Comparison of ENCODE assay signal across 11 mouse cellular contexts in the genomic region with DNA sequence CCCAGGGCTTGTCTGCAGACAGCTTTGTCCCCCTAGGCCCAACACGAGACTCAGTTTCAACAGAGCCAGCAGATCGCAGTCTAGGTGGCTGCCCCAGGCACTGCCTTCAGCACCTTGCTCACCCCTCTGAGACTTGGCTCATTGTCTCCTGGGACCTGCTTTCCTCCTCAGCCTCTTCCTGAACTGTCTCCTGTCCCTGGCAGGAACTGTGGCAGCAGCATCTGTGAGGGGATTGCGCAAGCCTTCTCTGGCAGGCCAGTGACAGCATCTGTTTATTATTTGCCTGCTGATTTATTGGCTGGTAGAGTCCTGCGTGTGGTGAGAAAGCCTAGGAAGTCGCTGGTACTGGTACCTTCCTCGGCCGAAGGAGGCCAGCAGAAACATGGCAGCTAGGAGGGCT.
A peak's percentile ranks its signal among the peaks of the same experiment; 100 is the strongest.
DNase-seq lines count a peak whose midpoint lies in the region.
"Had no signal": no experiment of that assay in that cellular context is flagged by ENCODE, and none has a peak within 500 bp of the region (broad histone marks: within the 10 kb centered on the region; RNA-seq: fewer than 3 reads in every experiment).

No protein-coding gene starts in this region.

- DNase-seq in layer of hippocampus, adult 9-11 months = peak; percentile 22
- no peak for DNase-seq in layer of hippocampus, adult 8-10 months (ENCODE audit: low spot score in 2 of 2)
- DNase-seq in MN1 (ENCODE audit: low spot score) = peak; percentile 37
- peak; percentile 35 for DNase-seq in adrenal gland, postnatal 10 days
- peak; percentile 64 for DNase-seq in limb, embryonic 10.5 days (ENCODE audit: low spot score)
- DNase-seq in yolk sac, embryonic 10.5 days (ENCODE audit: low spot score) = no peak
- no peak for DNase-seq in frontal cortex, postnatal 25 days (ENCODE audit: low spot score in 2 of 2)
- DNase-seq: liver, embryonic 13.5 days; thymus, adult 18-20 months had no signal

- H3K27ac ChIP-seq in limb, embryonic 10.5 days = peak overlapping the region; percentile 75
- H3K27ac ChIP-seq: embryonic facial prominence, embryonic 15.5 days; liver, embryonic 13.5 days; midbrain, embryonic 13.5 days had no signal

- H3K27me3 ChIP-seq in limb, embryonic 10.5 days (ENCODE audit: low read depth, poor library complexity, severe bottlenecking) = no peaks in the 10 kb centered on the region
- H3K27me3 ChIP-seq: embryonic facial prominence, embryonic 15.5 days; liver, embryonic 13.5 days had no signal

- peaks cover 9% of the 10 kb centered on the region for H3K4me1 ChIP-seq in limb, embryonic 10.5 days
- H3K4me1 ChIP-seq: liver, embryonic 13.5 days; midbrain, embryonic 13.5 days had no signal

- no peaks in the 10 kb centered on the region for H3K9me3 ChIP-seq in limb, embryonic 10.5 days (replicated peaks)
- H3K9me3 ChIP-seq: embryonic facial prominence, embryonic 15.5 days; liver, embryonic 13.5 days; midbrain, embryonic 13.5 days had no signal

- WGBS in limb, embryonic 10.5 days = 44% methylated on average over 7 of the region's 7 CpGs

- no peaks in the 10 kb centered on the region for H3K36me3 ChIP-seq in limb, embryonic 10.5 days
- H3K36me3 ChIP-seq: embryonic facial prominence, embryonic 15.5 days; liver, embryonic 13.5 days; midbrain, embryonic 13.5 days had no signal

- no peak overlapping the region for H3K4me3 ChIP-seq in limb, embryonic 10.5 days
- H3K4me3 ChIP-seq: embryonic facial prominence, embryonic 15.5 days; liver, embryonic 13.5 days; midbrain, embryonic 13.5 days had no signal

Comparison
In these comparisons a context has a peak if more than half of its experiments do, and no peak if none do; other contexts are left out.
1. DNase-seq: peak in layer of hippocampus, adult 9-11 months (single experiment), MN1 (single experiment), adrenal gland, postnatal 10 days (single experiment) and limb, embryonic 10.5 days (single experiment); none in layer of hippocampus, adult 8-10 months (0 of 2), yolk sac, embryonic 10.5 days (single experiment) and frontal cortex, postnatal 25 days (0 of 2).